Mouse (Mus musculus) lung, adult 2 months (tissue): ENCODE results near the gene E2f2. TPM values are rescaled to one million over a fixed set of nuclear protein-coding genes. Genes with fewer than 3 reads are reported as not detected.

Experiments
- DNase-seq: peaks from one replicate; pipeline ENCODE4 v3.0.0; 2022
- H3K4me1 ChIP-seq: fragments of 200-500 bp; 2 replicates; pipeline ENCODE4 v1.6.1; 2011; ENCODE audit warnings: low read length; ENCODE audit not compliant: control insufficient read depth, insufficient read depth
- H3K4me3 ChIP-seq: fragments of 200-500 bp; replicated peaks from 2 replicates; pipeline ENCODE3; 2011; ENCODE audit warnings: low read depth, mild to moderate bottlenecking, control low read depth, low read length; ENCODE audit errors: extremely low read depth
- CTCF ChIP-seq: fragments of 200-500 bp; IDR thresholded peaks from 2 replicates; pipeline ENCODE4 v1.5.1; 2011; ENCODE audit warnings: mild to moderate bottlenecking, low read length, control low read depth; ENCODE audit not compliant: insufficient read depth
- POLR2A ChIP-seq: fragments of 200-500 bp; IDR thresholded peaks from 2 replicates; pipeline ENCODE4 v1.6.1; 2011; ENCODE audit warnings: low read depth, mild to moderate bottlenecking, control low read depth, low read length, borderline replicate concordance; ENCODE audit errors: extremely low read depth
- WGBS: fragments of 180-500 bp; shearing (Covaris S2); methylation state at CpG from one replicate; pipeline ENCODE4 v1.1.7; 2018; 5-methylcytosine and 5-hydroxymethylcytosine counted together
- polyA plus RNA-seq: library from polyadenylated mRNA; depleted of rRNA; stranded (reverse); fragments of >200 nt; gene quantifications from 2 replicates; pipeline ENCODE4 v1.2.3, GENCODE M21; 2012

Gene E2f2
- polyA plus RNA-seq, 1 experiment: 11.2 TPM

GRCm38 (mm10) chr4:136195029-136195428 lies 22.8 kb downstream of the E2f2 start:
- WGBS: 55% methylated on average over 7 of the region's 7 CpGs
- peak; percentile 50 for DNase-seq
- TF ChIP-seq POLR2A (no peak), CTCF (no peak)
- Histone ChIP-seq H3K4me1 (peaks cover 4% of the 10 kb centered on the region), H3K4me3 (no peak overlapping the region)

GRCm38 (mm10) chr4:136195629-136196028 lies 23.4 kb downstream of the E2f2 start:
- Histone ChIP-seq H3K4me3 (no peak overlapping the region), H3K4me1 (peaks cover 2% of the 10 kb centered on the region; the same call in 1 of the 2 replicates)
- no peak for DNase-seq
- no peak for TF ChIP-seq CTCF
- TF ChIP-seq POLR2A: no peak
- WGBS: 64% methylated on average over 9 of the region's 9 CpGs

DNA sequence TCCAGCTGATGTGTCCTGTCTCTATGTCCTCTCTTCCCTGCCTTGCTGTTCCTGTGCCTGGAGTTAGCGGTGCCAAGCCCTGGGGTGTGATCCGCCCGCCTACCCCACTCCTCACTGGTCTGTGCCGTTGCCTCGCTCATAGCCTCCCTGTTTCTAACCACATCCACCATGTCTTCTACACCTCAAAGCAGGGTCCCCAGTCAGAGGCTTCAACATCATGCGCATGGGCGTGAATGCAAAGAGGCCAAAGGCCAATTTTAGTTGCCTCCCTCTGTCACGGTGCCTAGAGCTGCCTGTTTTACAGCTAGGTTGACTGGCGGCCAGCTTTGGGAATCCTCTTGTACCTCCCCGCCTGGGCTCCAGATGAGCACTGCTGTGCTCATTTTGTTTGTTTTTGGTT lies 24.0 kb downstream of the E2f2 start:
- TF ChIP-seq CTCF: no peak
- TF ChIP-seq POLR2A: no peak
- WGBS: 79% methylated on average over 10 of the region's 10 CpGs
- no peak for DNase-seq

GRCm38 (mm10) chr4:136198846-136199245 lies 26.7 kb downstream of the E2f2 start:
- no peak for TF ChIP-seq CTCF
- TF ChIP-seq POLR2A: no peak
- Histone ChIP-seq H3K4me3 (no peak overlapping the region), H3K4me1 (peaks cover 2% of the 10 kb centered on the region; the same call in 1 of the 2 replicates)
- no peak for DNase-seq
- WGBS: 80% methylated on average over 7 of the region's 7 CpGs

More for the DNA sequence above, 24.0 kb downstream of the E2f2 start:
- peaks cover 2% of the 10 kb centered on the region; the same call in 1 of the 2 replicates for H3K4me1 ChIP-seq
- H3K4me3 ChIP-seq: no peak overlapping the region

DNA sequence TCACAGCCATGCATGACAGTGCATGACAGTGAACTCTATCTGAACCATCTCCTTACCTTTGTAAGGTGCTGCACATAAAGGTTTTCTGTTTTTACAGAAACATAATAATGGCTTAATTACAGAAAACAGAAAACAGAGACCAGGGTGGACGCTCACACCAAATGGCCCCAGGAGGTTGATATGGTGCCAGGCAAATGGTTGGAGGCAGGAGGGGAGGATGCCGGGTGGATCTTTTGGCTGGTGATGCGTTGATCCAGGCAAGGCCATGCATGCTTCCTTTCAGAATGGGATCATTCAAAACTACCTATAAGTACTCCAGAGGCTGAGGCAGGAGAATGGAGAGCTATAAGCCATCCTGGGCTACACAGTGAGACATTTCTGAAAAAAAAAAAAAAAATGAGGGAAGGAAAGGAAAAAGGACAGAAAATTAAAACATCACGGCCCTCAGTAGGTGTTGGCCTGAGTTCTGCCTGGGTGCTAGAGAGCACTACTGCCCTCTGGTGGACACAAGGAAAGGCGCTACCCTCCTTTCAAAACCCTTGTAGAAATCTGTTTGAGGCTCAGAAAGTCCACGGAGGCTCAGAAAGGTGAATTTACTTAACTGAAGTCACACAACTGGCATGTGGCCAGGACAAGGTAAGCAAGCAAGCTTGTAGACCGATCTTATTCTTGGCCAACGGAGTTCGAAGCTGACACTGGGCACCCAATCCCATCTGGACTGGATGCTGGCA lies 27.5 kb downstream of the E2f2 start:
- H3K4me1 ChIP-seq: peaks cover under 1% of the 10 kb centered on the region; the same call in 1 of the 2 replicates
- 30% methylated on average over 9 of the region's 9 CpGs for WGBS

DNA sequence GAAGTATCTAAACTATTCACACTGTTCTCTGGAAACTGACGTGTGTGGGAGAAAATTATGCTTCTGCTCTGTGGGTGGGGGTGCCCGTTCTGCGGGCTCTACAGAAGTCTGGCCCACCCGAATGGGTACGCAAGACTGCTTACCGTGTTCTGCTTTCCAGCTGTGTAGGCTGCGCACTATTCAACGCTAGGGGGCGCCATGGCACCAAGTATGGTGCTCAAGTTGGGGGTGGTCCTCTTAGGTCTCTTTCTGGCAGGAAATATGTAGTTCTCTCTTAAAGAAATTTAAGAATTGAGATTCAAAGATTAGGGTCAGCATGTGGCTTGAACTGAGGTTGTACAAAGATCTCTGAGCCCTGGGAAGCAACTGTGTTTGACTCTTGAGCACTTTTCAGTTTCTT lies 30.3 kb downstream of the E2f2 start:
- TF ChIP-seq CTCF (peak; percentile 88), POLR2A (no peak)
- DNase-seq: peak; percentile 72
- no peak overlapping the region for H3K4me3 ChIP-seq
- WGBS: 5% methylated on average over 9 of the region's 9 CpGs
- H3K4me1 ChIP-seq: peaks cover 11% of the 10 kb centered on the region

More for the DNA sequence above, 27.5 kb downstream of the E2f2 start:
- DNase-seq: peak; percentile 40
- TF ChIP-seq CTCF (peak; percentile 94), POLR2A (no peak)
- H3K4me3 ChIP-seq: no peak overlapping the region

DNA sequence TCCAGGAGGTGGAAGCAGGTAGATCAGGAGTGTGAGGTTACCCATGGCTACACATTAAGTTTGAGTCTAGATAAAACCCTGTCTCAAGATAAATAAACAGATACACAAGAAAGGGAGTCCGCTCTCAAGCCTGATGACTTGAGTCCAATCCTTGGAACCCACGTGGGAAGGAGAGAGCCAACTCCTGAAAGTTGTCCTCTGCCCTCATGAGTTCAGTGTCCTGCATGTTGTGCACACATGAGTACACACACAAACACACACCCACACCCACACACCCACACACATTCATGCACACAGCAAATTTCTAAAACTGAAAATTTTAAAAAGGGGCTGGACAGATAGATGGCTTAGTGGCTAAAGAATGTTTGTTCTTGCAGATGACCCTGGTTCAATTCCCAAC lies 32.6 kb downstream of the E2f2 start:
- DNase-seq: no peak
- TF ChIP-seq CTCF (no peak), POLR2A (no peak)
- WGBS: 59% methylated on average over 2 of the region's 2 CpGs
- Histone ChIP-seq H3K4me3 (no peak overlapping the region), H3K4me1 (peaks cover 12% of the 10 kb centered on the region)

DNA sequence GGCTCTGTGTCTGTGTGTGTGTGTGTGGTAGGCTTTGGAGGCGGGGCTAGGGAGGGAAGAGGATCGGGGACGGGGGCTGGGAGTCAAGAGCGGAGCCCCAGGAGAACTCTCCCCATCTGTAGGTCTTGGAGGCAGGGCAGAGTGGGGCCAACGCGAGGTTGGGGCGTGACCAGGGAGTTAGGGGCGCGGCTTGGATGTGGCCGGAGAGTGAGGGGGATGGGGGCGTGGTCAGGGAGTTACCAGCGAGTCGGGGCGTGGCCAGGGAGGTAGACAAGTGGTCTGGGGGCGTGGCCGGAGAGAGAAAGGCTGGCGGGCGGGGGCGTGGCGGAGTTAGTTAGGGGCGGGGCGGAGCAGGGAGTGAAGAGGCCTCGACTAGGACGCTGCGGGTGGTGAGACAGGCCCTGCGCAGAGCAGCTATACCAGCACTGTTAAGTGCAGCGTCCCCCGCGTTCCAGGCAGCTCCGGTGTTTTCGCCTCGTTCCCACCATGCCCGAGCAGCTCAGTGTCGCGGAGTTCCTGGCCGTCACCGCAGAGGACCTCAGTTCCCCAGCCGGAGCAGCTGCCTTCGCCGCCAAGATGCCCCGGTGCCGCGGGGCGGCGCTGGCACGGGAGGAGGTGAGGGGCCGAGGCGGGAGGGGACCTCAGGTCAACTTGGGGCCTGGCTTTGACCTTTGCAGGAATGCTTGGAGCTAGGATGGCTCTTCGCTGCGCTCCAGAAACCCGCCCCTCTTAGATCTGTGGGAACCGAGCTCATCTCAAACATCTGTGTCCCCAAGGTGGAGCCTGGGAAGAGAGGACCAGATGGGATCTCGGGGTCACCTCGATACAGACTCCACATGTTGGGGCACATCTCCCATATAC lies 34.1 kb downstream of the E2f2 start, which contains the start of gene Asap3:
TSS of gene Asap3 (plus strand) at position 333 of the 861 bp plus-strand sequence.
- DNase-seq: peak; percentile 97
- no peak for TF ChIP-seq CTCF
- TF ChIP-seq POLR2A: peak; percentile 85; the same call in 1 of the 2 replicates
- 2% methylated on average over 52 of the region's 54 CpGs for WGBS

DNA sequence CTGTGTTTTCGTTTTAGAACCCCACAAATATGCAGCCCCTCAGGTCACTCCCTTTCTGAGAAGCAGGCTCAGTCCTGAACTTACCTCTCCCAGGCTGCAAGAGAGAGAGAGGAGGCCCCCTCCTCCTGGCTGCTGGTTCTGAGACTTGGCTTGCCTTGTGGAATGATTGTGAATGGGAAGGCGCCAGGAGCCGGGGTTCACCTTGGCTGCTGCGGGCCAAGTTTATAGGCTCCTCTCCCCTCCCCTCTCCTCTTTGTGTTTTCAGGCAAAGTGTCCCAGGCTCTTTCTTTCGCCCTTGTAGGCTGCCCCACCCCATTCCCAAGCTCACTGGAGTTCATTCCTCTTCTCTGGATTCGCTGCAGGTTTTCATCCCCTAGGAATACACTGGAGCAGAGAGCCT lies 34.7 kb downstream of the E2f2 start:
- 8% methylated on average over 6 of the region's 6 CpGs for WGBS
- no peak for TF ChIP-seq CTCF
- TF ChIP-seq POLR2A: no peak
- H3K4me3 ChIP-seq: peak overlapping the region; percentile 89
- H3K4me1 ChIP-seq: peaks cover 12% of the 10 kb centered on the region
- DNase-seq: no peak

More for the DNA sequence above, 34.1 kb downstream of the E2f2 start, which contains the start of gene Asap3:
- Histone ChIP-seq H3K4me1 (peaks cover 12% of the 10 kb centered on the region), H3K4me3 (peak within 1 kb of the TSS; percentile 89)

DNA sequence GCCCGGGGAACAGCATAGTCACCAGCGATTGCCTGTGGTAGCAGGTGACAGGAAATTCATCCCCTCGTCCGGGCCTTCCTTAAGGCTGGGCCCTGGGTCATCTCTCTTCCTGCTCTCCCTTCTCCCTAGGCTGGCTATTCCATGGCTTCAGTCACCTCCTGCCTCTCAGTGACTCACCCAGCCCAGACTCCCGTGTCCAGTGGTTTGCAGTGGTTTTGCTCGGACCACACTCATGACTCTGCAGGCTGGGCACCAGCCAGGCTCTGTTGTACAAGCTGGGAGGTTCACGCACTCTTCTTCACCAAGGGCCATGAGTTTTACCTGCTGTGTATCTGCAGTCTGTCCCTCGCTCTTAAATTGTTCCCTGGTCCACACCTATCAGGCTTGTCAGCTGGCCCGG lies 38.7 kb downstream of the E2f2 start:
- Histone ChIP-seq H3K4me3 (no peak overlapping the region), H3K4me1 (peaks cover 12% of the 10 kb centered on the region)
- WGBS: 65% methylated on average over 9 of the region's 9 CpGs
- TF ChIP-seq POLR2A (no peak), CTCF (no peak)
- DNase-seq: no peak
